Mouse (Mus musculus) activated CD4-positive, CD25-positive, alpha-beta regulatory T cell, adult 4 months (primary cell): Measurements from ENCODE around the gene Cdh15. TPM values are rescaled to one million over a fixed set of nuclear protein-coding genes. Genes with fewer than 3 reads are reported as not detected.
A peak's percentile ranks its signal among the peaks of the same experiment; 100 is the strongest.

Source experiments
- ATAC-seq: one replicate; pipeline ENCODE4 v1.8.0; 2017
- polyA plus RNA-seq, 2 experiments: library from polyadenylated mRNA; unstranded; fragments of 100-300 nt; shearing (Covaris generic); gene quantifications; one replicate each; pipeline ENCODE4 v1.2.1; 2017

Gene Cdh15
- under 1 TPM; 0.14 to 0.26 TPM for polyA plus RNA-seq

DNA sequence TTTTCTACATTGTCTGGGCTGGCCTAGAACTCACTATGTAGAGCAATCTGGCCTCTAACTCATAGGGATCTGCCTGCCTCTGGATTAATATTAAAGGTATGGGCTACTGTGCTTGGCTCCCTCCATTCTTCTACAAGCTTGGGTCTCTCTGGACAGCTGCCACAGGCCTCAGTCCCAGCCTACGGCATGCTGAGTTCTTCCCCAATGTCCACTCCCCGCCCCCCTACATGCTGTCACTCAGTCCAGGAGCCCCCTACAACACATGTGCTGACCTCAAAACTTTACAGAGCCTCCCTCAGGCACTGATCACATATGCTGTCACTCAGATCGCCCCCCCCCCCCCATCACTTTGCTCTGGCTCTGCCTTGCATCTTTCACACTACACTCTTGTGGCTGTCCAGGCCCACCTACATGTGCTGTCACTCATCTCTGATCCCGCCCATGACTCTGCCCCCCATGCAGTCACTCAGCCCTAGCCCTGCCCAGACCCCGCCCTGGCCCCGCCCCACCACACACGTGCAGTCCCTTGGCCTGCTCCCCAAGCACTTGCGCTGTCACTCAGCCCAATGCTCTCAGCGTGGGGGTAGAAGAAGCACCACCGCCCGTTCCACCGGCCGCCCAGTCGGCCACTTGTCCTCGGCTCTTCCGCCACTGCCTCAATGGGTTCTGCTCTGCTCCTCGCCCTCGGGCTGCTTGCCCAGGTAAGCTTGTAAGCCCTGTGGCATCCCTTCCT is at the start of gene Cdh15:
Gene Cdh15, plus strand, starts transcription at position 138 of the 733 bp plus-strand sequence.
- ATAC-seq: no peak

DNA sequence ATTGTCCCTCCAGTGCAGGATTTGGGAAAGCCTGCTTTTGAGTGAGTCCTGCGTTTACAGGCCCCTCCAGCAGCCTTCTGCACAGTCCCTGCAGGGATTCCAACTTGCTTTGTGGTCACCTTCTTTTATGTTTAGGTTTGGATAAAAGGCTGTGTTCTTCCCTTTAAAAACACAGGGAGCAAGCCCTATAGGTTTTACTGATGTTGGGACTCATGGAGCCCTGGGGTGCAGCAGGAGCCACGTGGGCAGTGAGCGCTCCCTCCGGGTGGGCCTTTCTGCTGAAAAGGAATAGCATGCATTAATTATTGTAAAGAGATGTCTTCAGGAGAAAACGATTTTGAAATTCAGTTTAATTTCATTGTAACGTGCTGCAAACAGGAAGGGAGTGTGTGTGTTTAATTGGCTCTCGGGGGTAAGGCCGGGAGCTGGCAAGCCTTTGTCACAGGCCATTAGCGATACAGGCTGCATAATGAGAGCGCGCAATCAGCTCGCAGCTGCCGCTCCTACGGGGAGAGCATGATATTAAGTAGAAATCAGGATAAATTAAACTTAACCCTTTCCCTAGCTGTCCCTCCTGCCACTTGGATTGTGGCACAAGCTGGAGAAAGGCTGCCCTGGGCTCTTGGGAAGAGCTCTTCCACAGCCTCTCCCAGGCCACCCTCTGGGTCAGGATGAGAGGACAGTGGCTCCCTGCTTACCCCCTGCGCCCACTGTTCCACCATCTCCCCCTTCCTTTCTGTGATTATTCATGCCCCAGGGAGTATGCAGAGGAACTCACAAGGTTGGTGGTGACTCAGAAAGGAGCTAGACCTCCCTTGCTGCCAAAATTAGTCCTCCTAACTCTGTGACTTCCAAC is 43.6 kb upstream of the Cdh15 start:
- ATAC-seq: no peak

DNA sequence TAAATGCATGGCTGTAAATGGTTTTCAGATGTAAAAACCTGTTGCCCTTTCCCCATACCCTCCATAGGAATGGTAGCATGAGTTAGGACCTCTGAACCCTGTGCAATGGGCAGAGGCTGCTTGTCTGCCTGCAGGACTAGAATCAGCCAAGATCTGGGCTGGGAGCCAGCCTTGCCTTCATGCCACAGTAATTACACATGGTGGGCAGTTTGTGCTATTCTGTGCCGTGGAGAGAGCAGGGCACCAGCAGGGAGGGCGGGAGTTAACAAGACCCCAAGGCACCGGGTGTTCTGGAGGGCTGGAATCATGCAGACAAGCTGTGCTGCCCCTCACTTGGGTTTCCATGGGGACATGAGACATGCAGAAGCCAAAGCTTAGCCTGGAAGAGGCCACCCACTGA is 42.4 kb upstream of the Cdh15 start:
- ATAC-seq: no peak

DNA sequence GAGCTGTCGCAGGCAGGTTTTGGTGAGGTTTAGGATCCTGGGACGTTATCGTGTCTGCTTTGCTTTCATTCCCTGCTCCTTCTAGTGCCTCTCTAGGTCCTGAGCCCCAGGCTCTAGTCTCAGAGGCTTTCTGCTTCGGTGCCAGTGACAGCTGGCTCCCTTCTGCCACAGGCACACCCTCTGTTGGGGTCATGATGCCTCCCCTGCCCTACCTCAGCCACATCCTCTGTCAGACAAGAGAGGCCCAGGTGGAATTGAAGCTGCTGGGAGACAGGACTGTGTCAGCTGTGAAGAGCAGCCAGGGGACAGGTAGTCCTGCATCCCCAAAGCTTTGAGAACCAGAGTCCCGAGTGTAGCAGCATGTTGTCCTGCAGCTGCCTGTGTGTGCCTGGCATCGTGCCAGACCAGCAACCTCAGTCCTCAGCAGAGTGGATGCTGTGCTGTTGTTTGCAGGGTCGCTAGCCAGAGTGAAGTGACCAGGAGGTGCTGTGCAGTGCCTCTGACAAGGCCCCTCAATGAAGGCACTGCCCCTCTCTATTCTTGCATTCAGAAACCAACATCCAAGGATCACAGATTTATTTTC is 40.7 kb upstream of the Cdh15 start:
- no peak for ATAC-seq

DNA sequence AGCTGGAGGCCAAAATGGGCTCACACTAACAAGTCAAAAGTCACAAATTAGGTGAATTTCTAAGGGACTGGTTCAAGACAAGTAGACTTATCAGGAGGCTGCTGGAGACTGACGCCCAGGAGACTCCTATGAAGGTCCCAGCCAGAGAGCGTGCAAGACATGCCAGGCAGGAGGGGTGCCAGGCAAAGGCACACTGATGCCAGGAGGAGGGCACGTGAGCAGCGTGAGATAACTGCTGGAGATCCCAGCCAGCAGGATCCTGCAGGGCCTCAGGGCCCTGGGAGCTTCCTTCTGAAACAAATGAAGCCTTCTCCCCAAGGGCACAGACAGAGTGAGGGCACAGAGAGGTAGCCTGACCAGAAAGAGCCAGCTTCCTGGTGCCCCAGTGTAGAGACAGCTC is 39.9 kb upstream of the Cdh15 start:
- ATAC-seq: no peak

DNA sequence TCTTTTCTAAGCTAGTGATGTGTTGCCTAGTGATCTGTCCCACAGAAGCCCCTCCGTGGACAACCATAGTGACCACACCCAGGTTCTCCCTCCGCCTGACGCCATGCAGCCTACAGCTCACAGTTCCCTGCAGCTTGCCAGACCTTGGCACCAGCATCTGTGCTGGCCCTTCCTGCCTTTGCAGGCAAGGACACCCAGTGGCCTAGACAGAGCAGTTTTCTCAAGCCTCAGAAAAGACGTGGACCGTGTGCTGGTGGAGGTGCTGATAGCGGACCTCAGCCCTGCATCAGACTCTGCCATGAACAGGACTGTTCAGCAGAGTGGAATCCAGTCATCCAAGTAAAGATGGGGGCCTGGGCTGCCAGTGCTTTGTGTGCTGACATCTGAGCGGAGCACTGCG is 37.4 kb upstream of the Cdh15 start:
- no peak for ATAC-seq

DNA sequence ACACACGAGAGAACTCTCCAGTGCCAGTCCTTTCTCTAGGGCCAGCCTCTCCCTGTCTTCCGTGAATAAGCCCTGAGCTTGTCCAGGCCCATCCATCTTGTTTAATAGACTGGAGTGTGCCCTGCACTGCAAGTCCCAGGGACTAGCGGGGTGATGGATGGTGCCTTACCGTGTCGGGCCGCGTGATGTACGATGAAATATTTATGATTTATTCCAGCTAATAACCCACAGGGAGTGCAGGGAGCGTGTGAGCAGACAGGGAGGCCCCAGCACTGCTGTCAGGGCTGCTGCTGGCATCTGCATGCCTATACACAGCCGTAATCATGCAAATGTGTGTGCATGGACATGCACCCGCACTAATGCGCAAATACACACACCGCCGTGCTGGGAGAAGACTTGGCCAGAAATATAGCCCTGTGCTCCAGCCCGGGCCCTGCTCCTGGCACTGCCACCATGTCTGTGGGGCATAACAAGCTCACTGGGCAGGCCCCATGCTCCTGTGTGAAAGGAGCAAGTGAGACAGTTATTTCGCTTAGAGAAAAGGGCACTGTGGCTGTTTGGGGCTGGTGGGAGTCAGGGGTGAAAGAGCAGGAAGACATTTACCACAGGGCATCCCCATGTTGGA is 35.8 kb upstream of the Cdh15 start:
- no peak for ATAC-seq

DNA sequence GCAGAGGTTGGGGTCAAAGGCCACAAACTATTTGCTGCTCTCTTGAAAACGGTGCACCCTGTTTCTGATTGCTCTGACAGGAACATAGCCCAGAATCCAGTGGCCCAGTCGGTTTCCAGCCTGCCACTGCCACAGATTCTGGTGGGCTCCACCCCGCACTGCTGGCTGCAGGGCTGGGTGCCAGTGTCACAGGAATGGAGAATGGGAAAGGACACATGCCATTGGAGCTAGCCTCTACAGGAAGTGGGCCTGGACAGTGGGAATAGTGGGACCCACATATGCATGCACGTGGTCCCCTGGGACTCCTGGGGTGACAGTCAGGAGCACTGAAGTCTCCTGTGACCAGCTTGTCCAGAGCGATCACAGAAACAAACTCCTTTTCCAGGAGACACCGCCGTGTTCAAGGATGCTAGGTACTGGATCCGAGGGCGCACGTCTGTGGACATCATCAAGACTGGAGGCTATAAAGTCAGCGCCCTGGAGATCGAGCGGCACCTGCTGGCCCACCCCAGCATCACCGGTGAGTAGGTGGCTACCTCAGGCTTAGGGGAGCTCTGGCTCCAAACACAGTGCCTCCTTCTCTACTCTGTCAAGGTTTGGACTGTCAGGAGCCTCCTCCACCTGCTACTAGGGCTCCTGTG is 35.0 kb upstream of the Cdh15 start:
- no peak for ATAC-seq

DNA sequence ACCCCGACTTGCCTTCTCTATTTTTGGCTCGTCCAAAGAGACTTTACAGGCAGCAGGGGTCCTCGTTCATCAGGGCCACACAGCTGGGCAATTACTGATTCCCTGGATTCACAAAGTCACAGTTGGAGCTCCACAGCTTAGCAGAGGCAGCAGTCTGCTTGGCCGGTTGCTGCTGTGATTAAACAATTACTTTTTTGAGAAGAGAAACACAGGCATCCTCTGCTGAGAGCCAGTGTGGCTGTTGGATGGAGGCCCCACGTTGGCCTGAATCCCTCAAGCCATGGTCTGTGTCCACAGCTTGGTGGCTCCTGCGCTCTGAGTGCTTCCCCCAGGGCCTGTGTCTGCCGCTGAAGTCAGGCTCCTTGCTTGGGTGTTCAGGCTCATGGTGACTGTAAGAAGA is 33.2 kb upstream of the Cdh15 start:
- ATAC-seq: no peak

DNA sequence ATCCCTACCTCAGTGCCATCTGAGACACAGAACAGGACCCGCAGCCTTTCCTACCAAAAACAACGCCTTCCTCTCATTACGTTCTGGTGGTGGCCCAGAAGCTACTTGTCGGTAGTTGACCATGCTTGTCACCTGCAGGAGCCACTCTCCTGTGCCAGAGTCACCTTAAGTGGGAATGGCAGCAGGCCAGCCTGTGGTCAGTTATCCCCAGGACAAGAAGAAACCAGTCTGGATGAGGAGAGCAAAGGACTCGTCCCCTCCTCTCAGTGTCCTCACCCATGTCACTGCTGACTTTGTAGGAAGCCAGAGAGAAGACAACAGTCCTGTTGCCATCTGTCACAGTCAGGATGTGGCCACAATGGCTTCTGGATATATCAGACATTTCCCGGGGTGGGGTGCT is 30.8 kb upstream of the Cdh15 start:
- no peak for ATAC-seq

DNA sequence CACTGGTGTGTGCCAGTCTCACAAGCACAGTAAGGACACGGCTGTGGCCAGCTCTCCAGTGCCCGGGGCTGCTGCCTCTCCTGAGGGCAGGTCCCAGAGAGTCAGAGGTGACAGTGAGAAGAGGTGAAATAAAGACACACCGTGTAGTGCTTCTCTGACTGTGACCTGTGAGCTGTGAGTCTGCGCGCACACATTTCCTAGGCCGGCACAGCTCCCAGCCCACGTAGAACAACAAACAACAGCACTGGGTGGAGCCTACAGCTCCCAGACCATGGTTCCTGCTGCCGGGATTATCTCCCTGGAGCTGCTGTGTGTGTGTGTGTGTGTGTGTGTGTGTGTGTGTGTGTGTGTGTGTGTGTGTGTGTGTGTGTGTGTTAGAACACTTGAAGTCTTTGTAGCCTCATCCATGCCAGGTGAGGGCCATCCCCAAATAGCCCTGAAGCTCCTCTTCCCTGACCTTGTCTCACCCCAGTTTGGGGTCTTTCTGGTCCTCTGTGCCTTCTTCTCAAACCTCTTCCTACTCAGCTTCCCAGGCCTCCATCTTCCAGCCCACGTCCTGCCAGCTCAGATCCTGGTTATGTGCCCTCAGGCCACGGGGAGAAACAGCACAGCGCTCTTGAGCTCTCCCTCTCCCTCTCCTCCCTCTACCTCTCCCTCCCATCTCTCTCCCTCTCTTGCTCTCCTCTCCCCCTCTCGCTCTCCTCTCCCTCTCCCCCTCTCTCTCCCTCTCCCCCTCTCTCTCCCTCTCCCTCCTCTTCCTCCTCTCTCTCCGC is 29.9 kb upstream of the Cdh15 start:
- ATAC-seq: no peak

DNA sequence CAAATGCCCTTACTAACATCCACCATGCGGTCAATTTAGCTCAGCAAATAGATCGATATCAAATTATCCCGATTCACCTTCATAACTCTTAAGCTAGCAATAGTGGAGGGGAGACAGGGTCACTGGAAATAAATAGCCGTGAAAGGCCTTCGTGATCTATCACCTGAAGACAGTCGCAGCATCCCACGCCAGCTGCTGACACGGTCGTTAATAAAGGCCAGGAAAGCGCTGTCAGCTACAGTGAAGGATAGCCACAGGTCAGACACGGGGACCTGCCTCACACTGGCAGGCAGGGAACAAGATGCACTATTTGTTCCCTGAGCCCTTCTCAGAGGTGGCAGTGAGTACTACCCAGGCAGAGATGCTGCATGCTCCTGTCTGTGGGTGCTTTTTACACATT is 28.0 kb upstream of the Cdh15 start:
- no peak for ATAC-seq

DNA sequence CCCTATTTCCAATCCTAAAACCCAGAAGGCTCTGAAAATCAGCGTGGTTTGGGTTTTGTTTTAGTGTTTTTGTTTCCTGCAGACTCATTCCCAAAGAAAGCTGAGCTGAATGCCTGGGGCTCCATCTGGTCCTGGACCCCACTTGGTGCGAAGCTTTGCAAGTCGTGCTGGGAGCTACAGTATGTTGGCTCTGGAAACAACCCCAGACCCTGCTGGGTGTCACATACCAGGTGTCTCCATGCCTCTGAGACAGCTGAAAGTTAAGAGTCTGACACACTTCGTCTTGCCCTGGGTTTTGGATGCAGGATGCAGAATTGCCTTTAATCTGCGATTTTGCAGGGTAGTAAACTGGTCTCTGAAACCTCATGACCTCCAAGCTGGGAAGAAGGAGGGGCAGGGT is 23.2 kb upstream of the Cdh15 start:
- ATAC-seq: no peak

DNA sequence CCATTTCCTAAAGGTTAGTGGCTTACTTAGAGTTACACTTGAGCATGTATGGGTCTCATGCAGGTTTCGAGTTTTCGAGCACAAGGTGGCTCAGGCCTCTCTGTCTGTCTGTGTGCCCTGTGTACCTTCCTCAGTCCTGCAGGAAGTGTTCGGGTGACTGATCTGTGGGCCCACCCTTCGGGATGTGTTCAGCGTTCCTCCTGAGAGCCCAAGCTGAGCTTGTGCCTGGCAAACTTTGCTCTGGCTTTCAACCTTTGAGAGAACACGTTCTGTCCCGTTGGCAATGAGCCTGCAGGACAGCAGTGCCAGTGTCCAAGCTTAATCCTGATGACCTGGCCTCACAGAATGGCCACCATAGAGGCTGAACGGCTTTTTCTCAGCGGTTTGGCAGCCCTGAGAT is 22.8 kb upstream of the Cdh15 start:
- no peak for ATAC-seq

DNA sequence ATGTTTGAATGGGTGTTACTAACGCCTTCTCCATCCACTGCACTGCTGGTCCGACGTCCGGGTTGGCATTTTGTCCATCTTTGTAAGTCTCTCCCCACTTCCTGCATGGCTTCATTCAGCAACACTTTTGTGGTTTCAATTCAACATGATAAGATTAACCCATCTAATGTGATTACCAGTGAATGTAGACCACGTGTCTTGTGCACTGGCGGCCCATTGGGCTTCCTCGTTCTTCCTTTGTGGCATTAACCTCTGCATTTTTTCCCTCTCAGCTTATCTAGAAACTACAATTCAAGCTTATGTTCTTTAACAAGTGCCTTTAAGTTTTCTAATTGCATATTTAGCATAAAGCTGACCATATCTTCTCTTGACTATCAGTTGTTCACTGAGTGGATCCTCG is 22.4 kb upstream of the Cdh15 start:
- ATAC-seq: no peak

DNA sequence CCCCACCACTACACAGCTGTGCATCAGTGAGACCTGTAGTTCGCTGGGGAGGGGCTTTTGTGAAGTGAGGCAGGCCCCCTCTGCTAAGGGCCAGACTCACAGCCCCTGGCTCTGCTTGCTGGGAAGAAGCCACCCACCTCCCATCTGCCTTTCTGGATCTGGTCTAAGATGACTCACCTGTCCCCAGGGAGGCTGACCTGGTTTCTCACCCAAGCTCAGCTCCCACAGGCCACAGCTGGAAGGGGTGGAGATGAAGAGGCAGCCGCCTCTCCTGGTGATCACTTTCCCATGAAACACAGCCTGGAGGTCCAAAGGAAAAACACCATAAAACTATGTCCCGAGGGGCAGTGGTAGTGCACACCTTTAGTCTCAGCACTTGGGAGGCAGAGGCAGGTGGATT is 18.4 kb upstream of the Cdh15 start:
- ATAC-seq: no peak

DNA sequence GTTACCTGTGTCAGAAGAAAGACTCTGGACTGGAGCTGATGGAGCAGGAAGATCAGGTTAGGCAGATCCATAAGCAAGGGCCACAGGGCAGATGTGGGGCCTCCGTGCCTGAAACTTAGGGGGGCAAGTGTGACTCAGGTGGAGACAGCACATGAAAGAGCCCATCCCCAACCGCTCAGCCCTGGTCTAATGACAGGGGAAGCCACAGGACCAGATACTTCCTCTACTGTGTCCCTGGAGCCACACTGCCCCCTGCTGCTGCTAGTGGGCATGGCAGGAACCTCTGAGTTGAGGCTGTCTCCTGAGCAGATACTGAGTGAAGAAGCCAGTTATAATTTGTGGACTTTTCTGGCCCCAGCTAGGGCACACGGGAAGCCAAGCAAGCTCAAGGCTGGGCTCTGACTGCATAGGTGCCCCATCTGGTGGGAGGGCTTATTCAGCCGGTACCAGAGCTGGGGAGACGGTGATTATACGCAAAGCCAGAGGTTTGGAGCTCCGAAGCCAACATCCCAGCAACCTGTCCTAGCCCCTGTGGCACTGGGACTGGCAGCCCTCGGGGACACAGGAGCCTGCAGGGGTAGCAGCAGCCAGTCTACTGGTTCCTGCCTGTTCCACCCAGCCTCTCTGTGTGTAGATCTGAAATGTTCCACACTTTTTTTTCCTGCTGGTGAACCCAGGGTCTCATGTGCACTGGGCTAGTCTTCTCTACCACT is 17.3 kb upstream of the Cdh15 start:
- ATAC-seq: peak; percentile 86

DNA sequence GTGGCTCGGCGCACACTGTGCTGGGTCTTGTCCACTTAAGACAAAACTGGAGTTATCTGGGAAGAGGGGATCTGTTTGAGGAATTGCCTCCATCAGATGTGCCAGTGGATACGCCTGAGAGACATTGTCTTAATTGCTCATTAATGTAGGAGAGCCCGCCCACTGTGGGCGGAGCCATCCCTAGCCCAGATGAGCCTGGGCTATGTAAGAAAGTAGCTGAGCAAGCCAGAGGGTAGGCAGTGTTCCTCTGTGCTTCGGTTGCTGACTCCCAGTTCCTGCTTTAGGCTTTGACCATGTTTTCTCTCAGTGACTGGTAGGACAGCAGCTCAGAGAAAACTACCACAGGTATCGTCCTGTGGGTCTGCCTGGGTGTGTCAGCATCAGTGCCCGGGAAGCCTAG is 13.3 kb upstream of the Cdh15 start:
- no peak for ATAC-seq

DNA sequence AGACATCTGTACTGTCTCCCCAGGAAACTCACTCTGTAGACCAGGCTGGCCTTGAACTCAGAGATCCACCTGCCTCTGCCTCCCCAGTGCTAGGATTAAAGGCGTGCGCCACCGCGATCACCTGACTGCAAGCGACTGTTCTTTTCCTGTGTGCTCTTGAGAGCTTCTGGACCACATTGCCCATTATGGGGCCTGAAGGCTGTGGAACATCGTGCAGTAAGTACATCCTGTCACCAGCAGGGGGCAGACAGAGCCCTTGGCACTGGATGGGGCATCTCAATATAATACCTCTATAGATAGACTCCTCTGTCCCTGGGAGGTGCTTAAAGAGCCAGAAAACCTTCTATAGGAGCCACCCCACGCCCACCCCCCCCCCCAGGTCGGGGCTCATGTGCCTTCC is 12.8 kb upstream of the Cdh15 start:
- peak; percentile 73 for ATAC-seq

DNA sequence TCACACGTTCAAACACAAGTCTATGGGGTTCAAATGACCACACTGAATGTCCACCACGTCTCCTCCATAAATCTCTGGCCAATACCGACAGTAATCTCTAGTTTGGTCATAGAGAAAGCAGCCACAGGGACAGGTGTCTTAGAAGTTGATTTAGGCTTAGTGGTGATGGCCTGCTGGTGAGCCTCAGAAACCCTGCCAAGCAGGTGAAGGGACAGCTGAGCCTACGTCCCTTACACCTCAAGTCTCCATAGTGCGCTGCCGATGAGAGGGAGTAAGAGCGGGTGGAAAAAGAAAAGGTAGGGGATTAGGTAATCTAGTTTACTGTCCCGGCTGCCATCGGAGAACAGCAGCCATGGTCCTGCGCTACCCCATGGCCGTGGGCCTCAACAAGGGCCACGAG is 11.6 kb upstream of the Cdh15 start:
- no peak for ATAC-seq

DNA sequence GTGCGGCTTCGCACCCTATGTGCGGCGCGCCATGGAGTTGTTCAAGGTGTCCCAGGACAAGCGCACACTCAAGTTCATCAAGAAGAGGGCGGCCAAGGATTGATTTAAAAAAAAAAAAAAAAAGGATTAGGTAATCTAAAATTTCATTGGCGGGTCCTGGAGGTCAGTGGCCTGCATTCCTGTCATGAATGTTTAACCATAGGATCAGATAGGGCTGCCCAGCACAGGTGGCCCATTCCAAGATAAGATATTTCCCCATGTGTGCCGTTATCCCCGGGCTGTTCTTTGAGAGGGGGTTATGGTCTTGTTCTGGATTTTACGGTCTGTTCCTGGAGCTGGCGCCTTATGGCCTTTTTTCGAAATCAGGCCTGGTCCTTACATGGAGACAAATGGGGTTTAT is 11.1 kb upstream of the Cdh15 start:
- ATAC-seq: no peak
